Mouse (Mus musculus) heart, embryonic 15.5 days (tissue): ENCODE results near the gene Olfr670. TPM values are rescaled to one million over a fixed set of nuclear protein-coding genes. Genes with fewer than 3 reads are reported as not detected.
"Not testable (repeated sequence)": the region's sequence is repeated elsewhere in the genome, so short reads cannot be mapped to it uniquely, and the experiment has no call there.

ENCODE experiments used
- ATAC-seq: fragments of 200-750 bp; cut with Nextera tagmentation; replicated peaks from 2 replicates; pipeline ENCODE4 v1.8.0; 2017; ENCODE audit warnings: low read depth, moderate TSS enrichment; ENCODE audit not compliant: insufficient number of reproducible peaks, insufficient read depth, low FRiP score
- H3K27ac ChIP-seq: fragments of 300-500 bp; sonication (generic); 2 replicates; pipeline ENCODE4 v1.5.1; 2015; ENCODE audit warnings: mild to moderate bottlenecking, inconsistent platforms
- H3K27me3 ChIP-seq: fragments of 300-500 bp; sonication (generic); 2 replicates; pipeline ENCODE4 v1.6.1; 2015; ENCODE audit warnings: inconsistent platforms
- H3K36me3 ChIP-seq: fragments of 300-500 bp; sonication (generic); 2 replicates; pipeline ENCODE4 v1.6.1; 2015; ENCODE audit warnings: mild to moderate bottlenecking, inconsistent platforms
- H3K4me1 ChIP-seq: fragments of 300-500 bp; sonication (generic); replicated peaks from 2 replicates; pipeline ENCODE4 v1.6.1; 2015; ENCODE audit warnings: inconsistent platforms
- H3K4me2 ChIP-seq: fragments of 300-500 bp; sonication (generic); 2 replicates; pipeline ENCODE4 v1.6.1; 2015; ENCODE audit warnings: inconsistent platforms, mild to moderate bottlenecking, moderate library complexity
- H3K4me3 ChIP-seq: fragments of 300-500 bp; sonication (generic); 2 replicates; pipeline ENCODE4 v1.5.1; 2015; ENCODE audit warnings: mild to moderate bottlenecking, inconsistent platforms
- H3K9ac ChIP-seq: fragments of 300-500 bp; sonication (generic); 2 replicates; pipeline ENCODE4 v1.6.1; 2015; ENCODE audit warnings: mild to moderate bottlenecking, inconsistent platforms
- H3K9me3 ChIP-seq: fragments of 300-500 bp; sonication (generic); replicated peaks from 2 replicates; pipeline ENCODE4 v1.6.1; 2016; ENCODE audit warnings: inconsistent platforms
- WGBS: fragments of 180-500 bp; shearing (Covaris S2); methylation state at CpG from one replicate; pipeline ENCODE4 v1.1.7; 2015; ENCODE audit warnings: mixed read lengths; 5-methylcytosine and 5-hydroxymethylcytosine counted together
- polyA plus RNA-seq: library from polyadenylated mRNA; unstranded; fragments of >200 nt; fragmentation: Nextera tagmentation; extraction: Ambion mirVana; gene quantifications from 2 replicates; pipeline ENCODE4 v1.2.1, GENCODE M21; 2015

The Olfr670 gene
- polyA plus RNA-seq = not detected in 2 replicates

DNA sequence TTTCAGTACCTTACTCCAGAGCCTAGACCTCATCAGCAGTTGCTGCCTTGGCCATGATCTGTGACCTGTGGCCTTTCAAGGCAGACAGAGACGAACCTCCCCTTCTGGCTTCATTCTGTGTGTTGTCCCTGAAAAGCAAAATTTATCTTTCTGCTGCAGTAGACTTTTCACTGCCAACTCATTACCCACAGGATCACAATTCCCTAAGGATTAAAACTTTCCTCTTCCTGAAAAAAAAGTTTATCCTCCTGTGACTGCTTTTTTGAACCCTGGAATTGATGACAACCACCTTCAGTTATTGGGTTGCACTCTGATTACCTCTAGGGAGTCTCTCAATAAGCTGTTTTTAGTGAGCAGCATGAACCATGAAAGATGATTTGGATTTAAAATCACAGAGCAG lies at the start of gene Olfr670:
Olfr670 (minus strand) TSS at position 101 of the 400 bp plus-strand sequence.
- Histone ChIP-seq H3K36me3 (no peaks in the 10 kb centered on the region), H3K4me2 (no peak within 1 kb of the TSS), H3K4me1 (no peaks in the 10 kb centered on the region), H3K9me3 (no peaks in the 10 kb centered on the region), H3K9ac (no peak within 1 kb of the TSS), H3K27ac (no peak within 1 kb of the TSS), H3K4me3 (no peak within 1 kb of the TSS), H3K27me3 (no peaks in the 10 kb centered on the region)
- ATAC-seq = no peak
- WGBS = 45% methylated on average over 1 of the region's 1 CpGs

DNA sequence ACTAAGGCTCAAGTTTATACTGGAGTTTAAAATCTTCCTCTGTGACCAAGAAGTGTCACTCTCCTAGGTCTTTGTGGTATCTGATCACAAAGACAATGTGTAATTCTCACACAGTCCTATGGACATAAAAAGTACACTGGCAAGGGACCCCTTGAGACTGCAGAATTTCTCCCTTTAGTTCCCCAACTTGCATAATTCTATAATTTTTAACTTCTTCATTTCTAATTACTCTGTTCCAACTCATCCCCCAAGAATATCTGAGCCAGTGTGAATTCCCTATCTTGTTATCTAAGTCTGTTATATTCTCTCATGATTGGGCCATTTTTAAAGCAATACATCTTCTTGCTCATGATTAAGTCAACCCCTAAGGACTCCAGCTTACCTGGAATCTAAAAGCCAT lies 39.5 kb upstream of the Olfr670 start, which contains the start of gene Olfr672:
Olfr672 (minus strand) TSS at position 101 of the 400 bp plus-strand sequence.
- Histone ChIP-seq H3K4me1 (no peaks in the 10 kb centered on the region), H3K36me3 (no peaks in the 10 kb centered on the region), H3K4me2 (no peak within 1 kb of the TSS), H3K4me3 (no peak within 1 kb of the TSS), H3K27ac (no peak within 1 kb of the TSS), H3K9ac (no peak within 1 kb of the TSS), H3K27me3 (no peaks in the 10 kb centered on the region), H3K9me3 (no peaks in the 10 kb centered on the region)
- ATAC-seq = no peak

DNA sequence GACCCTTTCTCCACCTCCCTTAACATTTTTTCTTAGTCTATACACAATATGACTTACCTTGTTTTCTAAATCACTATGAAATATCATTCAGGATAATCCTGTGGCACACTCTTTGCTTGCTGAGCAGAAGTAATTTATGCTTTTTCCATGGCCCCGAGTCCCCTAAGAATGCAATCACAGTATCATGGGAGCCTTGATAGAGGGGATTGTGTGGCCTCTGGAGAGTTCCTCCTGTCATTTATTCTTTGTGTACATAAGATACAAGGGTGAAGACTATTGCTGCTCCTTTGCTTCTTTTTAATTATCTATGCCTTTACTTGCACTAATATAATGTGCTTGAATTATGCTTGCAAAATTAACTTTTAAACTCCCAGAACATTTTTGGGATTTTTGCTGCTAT lies 16.6 kb upstream of the Olfr670 start, which contains the start of gene Olfr671:
Olfr671 (minus strand) TSS at position 101 of the 400 bp plus-strand sequence.
- no peak for ATAC-seq

DNA sequence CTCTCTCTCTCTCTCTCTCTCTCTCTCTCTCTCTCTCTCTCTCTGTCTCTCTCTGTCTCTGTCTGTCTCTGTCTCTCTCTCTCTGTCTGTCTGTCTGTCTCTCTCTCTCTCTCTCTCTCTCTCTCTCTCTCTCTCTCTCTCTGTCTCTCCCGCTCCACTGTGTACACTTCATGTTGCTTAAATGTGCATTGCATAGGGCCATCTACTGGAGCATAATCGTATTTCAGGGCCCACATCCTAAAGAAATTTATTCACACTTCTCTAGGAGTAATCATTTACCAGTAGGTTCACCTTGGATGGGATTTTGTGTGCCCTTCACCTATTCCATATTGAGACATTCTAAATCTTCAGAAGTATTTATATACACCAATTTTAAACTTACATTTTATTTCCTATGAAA lies 10.1 kb upstream of the Olfr670 start:
- H3K27me3 ChIP-seq, H3K27ac ChIP-seq, H3K4me3 ChIP-seq, H3K9ac ChIP-seq, H3K4me2 ChIP-seq, H3K9me3 ChIP-seq, ATAC-seq, H3K36me3 ChIP-seq, H3K4me1 ChIP-seq: not testable (repeated sequence)
- 62% methylated on average over 2 of the region's 2 CpGs for WGBS

More for the DNA sequence above, 16.6 kb upstream of the Olfr670 start, which contains the start of gene Olfr671:
- Histone ChIP-seq H3K9ac (no peak within 1 kb of the TSS), H3K9me3 (no peaks in the 10 kb centered on the region), H3K27me3 (no peaks in the 10 kb centered on the region), H3K36me3 (no peaks in the 10 kb centered on the region), H3K27ac (no peak within 1 kb of the TSS), H3K4me2 (no peak within 1 kb of the TSS), H3K4me1 (no peaks in the 10 kb centered on the region), H3K4me3 (no peak within 1 kb of the TSS)
- 63% methylated on average over 1 of the region's 1 CpGs for WGBS

DNA sequence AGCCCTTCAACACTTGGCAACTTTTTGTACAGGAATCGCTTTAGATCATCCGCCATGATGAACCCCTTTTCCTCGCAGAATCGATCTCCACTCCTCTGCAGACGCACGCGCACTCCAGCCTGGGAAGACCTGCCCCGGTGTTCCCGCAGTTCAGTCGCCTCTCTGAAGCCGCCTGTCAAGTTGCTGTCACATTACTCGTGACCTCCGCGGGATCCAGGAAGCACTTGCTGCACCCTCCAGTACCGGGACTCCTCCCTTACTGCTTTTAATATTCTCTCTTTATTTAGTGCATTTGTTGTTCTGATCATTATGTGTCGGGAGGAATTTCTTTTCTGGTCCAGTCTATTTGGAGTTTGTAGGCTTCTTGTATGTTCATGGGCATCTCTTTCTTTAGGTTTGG lies 12.2 kb downstream of the Olfr670 start:
- H3K4me1 ChIP-seq, H3K27me3 ChIP-seq, H3K36me3 ChIP-seq, H3K4me2 ChIP-seq, H3K9me3 ChIP-seq, H3K9ac ChIP-seq, H3K27ac ChIP-seq, H3K4me3 ChIP-seq, ATAC-seq: not testable (repeated sequence)
- WGBS = 89% methylated on average over 16 of the region's 16 CpGs

DNA sequence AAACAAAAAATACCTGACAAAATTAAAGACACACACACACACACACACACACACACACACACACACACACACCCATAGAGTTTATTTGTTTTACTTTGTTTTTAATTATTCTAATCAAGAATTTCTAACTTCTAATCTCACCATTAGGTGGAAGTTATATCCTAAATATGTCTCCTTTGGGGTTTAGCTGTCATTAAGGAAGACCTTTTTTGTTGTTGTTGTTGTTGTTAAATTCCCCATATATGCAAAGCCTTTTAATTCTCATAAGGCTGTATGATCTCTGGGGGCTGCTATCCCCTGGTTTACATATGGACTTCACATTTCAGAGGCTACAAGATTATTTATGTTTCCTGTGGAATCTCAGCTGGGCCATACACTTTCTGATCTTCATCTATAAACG lies 28.5 kb downstream of the Olfr670 start, which contains the start of gene Olfr669:
Olfr669 (plus strand) TSS at position 301 of the 400 bp plus-strand sequence.
- H3K36me3 ChIP-seq = no peaks in the 10 kb centered on the region
- H3K4me2 ChIP-seq = no peak within 1 kb of the TSS
- H3K9me3 ChIP-seq = no peaks in the 10 kb centered on the region
- no peaks in the 10 kb centered on the region for H3K27me3 ChIP-seq
- ATAC-seq = no peak
- H3K9ac ChIP-seq = no peak within 1 kb of the TSS
- no peaks in the 10 kb centered on the region for H3K4me1 ChIP-seq
- H3K4me3 ChIP-seq = no peak within 1 kb of the TSS
- no peak within 1 kb of the TSS for H3K27ac ChIP-seq
- WGBS = 69% methylated on average over 1 of the region's 1 CpGs

DNA sequence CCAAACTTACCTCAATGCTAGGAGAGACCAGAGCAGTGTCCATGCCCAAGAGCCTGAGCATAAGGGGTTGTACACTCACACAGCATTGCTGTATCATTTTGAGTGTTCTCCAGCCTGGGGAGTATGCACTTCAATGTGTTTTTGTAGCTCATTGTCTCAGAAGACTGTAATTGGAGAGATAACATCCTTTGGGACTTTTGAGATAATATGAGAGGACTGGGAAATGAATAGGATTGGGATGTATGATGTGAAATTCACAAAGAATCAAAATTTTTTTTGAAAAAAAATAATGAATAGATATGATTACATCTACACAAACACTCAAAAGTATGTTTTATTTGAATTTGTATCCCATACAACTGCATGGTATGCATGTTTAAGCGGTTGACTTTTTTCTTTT lies 34.5 kb downstream of the Olfr670 start, which contains the start of gene Olfr668:
Olfr668 (minus strand) TSS at position 101 of the 400 bp plus-strand sequence.
- Histone ChIP-seq H3K27ac (no peak within 1 kb of the TSS), H3K4me1 (no peaks in the 10 kb centered on the region), H3K27me3 (no peaks in the 10 kb centered on the region), H3K4me3 (no peak within 1 kb of the TSS), H3K9ac (no peak within 1 kb of the TSS), H3K9me3 (no peaks in the 10 kb centered on the region), H3K36me3 (no peaks in the 10 kb centered on the region), H3K4me2 (no peak within 1 kb of the TSS)
- WGBS = 73% methylated on average over 1 of the region's 1 CpGs
- no peak for ATAC-seq

DNA sequence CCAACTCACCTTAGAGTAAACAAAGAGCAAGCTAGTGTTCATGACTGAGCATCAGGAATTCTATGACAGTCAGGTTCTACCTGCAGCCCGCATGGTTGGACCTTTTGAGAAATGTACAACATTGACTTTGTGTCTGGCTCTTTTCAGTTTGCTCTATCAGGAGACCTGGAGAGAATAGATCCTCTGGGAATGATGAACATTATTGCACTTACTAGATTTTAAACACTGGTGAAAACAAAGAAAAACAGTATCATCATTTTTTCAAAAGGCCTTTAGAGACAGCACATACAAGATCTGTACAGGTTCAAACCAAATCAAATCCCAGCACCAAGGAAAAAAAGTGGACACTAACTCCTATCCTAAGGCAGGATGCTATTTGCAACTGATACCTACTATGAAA lies 41.0 kb downstream of the Olfr670 start, which contains the start of gene Olfr667:
Olfr667 (minus strand) TSS at position 101 of the 400 bp plus-strand sequence.
- Histone ChIP-seq H3K36me3 (no peaks in the 10 kb centered on the region), H3K4me1 (no peaks in the 10 kb centered on the region), H3K27ac (no peak within 1 kb of the TSS), H3K27me3 (no peaks in the 10 kb centered on the region), H3K9me3 (no peaks in the 10 kb centered on the region), H3K9ac (no peak within 1 kb of the TSS), H3K4me2 (no peak within 1 kb of the TSS), H3K4me3 (no peak within 1 kb of the TSS)
- WGBS = 80% methylated on average over 1 of the region's 1 CpGs
- ATAC-seq = no peak

Other genes starting within 250 kb of the Olfr670 start
- gene Usp17le, start 185.2 kb downstream of the Olfr670 start, polyA plus RNA-seq = not detected in 2 replicates
- not detected in 2 replicates for gene Usp17lb, start 120.0 kb downstream of the Olfr670 start, polyA plus RNA-seq
- gene Usp17la, start 105.6 kb downstream of the Olfr670 start, polyA plus RNA-seq = not detected in 2 replicates
- not detected in 2 replicates for gene Olfr665, start 84.6 kb downstream of the Olfr670 start, polyA plus RNA-seq
- not detected in 2 replicates for gene Olfr666, start 66.7 kb downstream of the Olfr670 start, polyA plus RNA-seq
- gene Olfr667, start 41.1 kb downstream of the Olfr670 start, polyA plus RNA-seq = not detected in 2 replicates
- not detected in 2 replicates for gene Olfr668, start 34.6 kb downstream of the Olfr670 start, polyA plus RNA-seq
- gene Olfr669, start 28.4 kb downstream of the Olfr670 start, polyA plus RNA-seq = not detected in 2 replicates
- gene Olfr671, start 16.5 kb upstream of the Olfr670 start, polyA plus RNA-seq = not detected in 2 replicates
- not detected in 2 replicates for gene Olfr672, start 39.4 kb upstream of the Olfr670 start, polyA plus RNA-seq
- not detected in 2 replicates for gene Olfr675, start 65.8 kb upstream of the Olfr670 start, polyA plus RNA-seq
- gene Olfr676, start 70.1 kb upstream of the Olfr670 start, polyA plus RNA-seq = not detected in 2 replicates
- not detected in 2 replicates for gene Olfr677, start 88.8 kb upstream of the Olfr670 start, polyA plus RNA-seq
- not detected in 2 replicates for gene Olfr678, start 101.9 kb upstream of the Olfr670 start, polyA plus RNA-seq
- not detected in 2 replicates for gene Olfr679, start 118.6 kb upstream of the Olfr670 start, polyA plus RNA-seq
- not detected in 2 replicates for gene Olfr680-ps1, start 130.2 kb upstream of the Olfr670 start, polyA plus RNA-seq
- not detected in 2 replicates for gene Olfr681, start 154.2 kb upstream of the Olfr670 start, polyA plus RNA-seq
- gene Olfr683, start 184.4 kb upstream of the Olfr670 start, polyA plus RNA-seq = not detected in 2 replicates
- not detected in 2 replicates for gene Olfr684, start 201.0 kb upstream of the Olfr670 start, polyA plus RNA-seq
- gene Olfr685, start 223.4 kb upstream of the Olfr670 start, polyA plus RNA-seq = not detected in 2 replicates
- not detected in 2 replicates for gene Olfr686, start 244.9 kb upstream of the Olfr670 start, polyA plus RNA-seq